Mouse (Mus musculus) gastrocnemius, adult 8-10 months (tissue): Measurements from ENCODE around the gene Fastkd2. TPM values are rescaled to one million over a fixed set of nuclear protein-coding genes. Genes with fewer than 3 reads are reported as not detected.

Experiments used
- DNase-seq, 2 experiments: peaks; one replicate each; pipeline ENCODE4 v3.0.0; 2022; ENCODE audit warnings: low spot score in 2 of 2
- total RNA-seq, 4 experiments: library from RNA; stranded (reverse); gene quantifications; 2 replicates each; pipeline ENCODE4 v1.2.4; 2022

Fastkd2 gene
- total RNA-seq: 10 to 100 TPM; 18.5 to 29.8 (median 24.9) TPM

DNA sequence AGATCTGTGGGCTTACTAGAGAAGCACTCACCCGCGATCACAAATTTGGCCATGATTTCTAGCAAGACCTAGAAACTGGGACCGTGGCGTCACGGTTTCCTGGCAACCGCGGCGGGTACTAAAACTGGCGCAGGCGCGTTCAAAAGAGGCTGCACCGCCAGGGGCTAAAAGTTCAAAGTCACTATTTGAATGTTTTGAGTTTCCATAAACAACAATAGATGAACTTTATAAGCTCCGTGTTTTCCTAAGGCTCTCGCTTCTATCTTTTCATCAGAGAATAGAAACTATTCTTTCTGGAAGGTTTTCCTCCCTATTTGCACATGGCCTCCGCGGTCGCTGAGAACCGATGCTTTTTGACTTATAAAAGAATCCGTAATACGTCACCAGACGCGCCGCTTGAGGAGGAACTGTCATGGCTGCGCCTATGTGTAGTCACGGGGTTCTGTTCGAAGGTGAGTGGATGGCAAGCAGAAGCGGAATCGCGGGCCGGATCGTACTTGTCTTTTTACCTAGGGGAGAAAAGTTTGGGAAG, at the start of gene Fastkd2, which contains the start of gene Mdh1b:
Gene Fastkd2, plus strand, starts transcription at position 375 of the 532 bp plus-strand sequence.
Gene Mdh1b, minus strand, starts transcription at position 79 of the 532 bp plus-strand sequence.
- peak; percentile 76 for DNase-seq

DNA sequence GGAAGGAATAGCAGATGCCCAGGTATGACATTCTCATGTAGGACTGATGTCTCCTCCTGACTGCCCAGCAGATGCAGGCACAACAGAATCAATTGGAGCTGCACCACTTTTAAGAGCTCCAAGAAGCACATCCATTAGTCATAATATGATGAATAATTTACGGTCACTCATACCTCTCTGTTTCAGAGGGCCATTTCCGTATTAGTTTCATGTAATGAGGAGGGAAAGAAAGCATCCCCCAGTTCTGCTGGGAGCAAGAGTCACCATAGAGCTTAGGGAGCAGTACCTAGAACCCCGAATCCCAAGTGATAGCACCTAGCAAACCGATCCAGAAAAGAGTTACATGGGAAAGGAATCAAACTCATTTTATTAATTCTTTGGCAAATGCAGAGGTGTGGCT, 43.6 kb upstream of the Fastkd2 start, which contains the start of gene Dytn:
Gene Dytn, minus strand, starts transcription at position 101 of the 400 bp plus-strand sequence.
- no peak for DNase-seq

DNA sequence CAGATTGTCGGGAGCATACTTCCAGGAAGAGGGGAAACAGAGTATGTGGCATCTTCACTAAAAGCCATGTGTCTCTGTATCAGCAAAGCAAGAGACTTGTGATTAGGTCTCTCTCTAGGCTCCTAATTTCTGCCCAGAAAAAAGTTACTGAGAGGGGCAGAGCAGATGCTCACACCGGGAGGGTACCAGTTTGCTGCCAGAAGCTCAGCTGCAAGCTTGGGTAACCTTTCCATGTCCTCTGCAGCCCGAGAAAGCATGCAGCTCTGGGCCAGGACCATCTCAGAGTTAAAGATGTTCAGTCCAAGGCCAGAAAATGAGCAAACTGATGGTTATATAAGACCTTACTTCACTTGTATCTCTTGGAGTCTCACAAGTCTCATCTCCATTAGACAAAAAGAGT, 33.6 kb upstream of the Fastkd2 start:
- DNase-seq: no peak

DNA sequence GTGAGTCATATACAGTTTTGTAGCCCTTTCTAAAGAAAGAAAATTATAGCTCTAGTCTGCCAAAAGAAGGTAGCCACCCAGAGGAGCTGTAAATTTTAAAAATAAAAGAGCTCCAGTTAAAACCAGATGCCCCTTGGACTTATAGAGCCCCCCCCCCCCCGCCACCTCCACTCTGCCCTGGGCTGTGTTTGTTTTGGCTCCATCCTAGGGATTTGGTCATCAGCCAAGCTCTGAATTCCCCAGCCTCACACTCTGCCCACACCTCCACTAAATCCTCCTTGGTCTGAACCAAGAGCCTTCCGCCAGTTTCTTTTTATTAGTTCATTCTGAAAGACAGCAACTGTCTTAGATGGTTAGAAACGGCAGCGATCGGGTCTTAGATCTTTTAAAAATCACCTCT, 24.7 kb upstream of the Fastkd2 start:
- DNase-seq: no peak

DNA sequence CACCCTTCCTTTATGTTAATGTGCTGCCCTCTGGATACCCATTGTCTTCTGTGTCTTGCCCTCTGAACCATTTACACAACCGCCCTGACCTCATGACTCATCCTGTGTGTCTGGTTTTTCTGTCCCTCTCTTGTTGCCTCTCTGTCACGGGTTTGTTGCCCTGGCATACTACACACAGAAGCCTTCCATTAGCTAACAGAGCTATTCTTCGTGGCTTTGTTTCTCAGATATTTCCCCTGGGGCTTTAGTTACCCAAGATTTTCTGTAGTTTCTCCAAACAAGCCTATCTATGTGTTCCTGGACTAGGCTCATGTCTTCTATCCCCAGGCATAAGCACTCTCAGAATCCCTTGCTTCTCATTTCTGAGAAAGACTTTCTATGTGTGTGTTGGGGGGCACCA, 21.5 kb upstream of the Fastkd2 start:
- DNase-seq: no peak

DNA sequence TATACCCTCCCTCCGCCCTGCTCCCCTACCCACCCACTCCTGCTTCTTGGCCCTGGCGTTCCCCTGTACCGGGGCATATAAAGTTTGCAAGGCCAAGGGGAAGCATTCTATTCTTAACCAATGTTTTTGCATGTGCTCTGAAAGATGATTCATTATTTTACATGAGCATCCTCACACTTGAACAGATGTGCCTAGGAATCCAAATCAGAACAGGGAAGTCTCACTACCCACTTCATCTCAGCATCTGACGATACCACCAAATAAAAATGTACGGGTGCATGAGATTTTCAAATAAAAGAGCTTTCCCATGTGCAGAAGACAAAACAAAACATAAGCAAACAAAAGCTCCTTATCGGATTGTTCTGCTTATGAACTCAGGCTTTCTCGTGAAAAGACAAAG, 10.3 kb upstream of the Fastkd2 start:
- no peak for DNase-seq

DNA sequence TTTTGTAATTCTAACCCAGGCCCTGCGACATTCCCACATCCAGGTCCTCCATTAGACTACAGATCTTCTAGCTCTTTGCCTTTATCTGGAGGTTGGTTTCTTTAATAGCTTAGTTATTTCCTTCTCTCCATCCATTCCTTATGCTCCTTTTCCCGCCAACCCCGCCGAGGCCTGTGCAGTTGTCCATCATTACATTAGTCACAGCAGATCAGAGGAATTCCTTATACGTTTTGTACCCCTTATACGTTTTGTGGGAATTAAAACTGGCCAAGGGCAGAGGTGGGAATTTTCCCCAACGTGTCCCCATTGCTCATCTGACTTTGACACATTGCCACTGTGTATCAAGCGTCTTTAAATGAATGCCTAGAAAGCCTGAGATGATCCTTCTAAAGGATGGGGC, 618 bp upstream of the Fastkd2 start:
- DNase-seq: no peak

DNA sequence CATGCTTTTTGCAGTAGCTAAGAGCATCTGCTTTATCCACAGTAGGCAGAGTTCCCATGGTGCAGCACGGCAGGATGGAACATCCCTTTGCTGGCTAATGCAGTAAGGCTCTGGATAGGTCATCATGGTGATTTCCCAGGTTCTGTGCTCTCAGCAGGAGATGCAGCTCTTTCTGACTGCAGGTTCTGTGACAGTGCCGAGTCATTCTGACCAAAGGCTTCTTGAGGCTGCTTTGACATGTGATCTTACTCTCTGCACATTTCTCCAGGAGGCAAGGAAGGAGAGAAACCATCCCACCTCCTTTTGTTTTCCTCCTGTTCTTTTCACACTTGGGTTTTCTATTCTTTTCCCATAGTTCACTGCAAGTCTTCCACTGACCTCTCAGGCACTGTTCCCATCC, 25.6 kb downstream of the Fastkd2 start:
- DNase-seq: no peak

DNA sequence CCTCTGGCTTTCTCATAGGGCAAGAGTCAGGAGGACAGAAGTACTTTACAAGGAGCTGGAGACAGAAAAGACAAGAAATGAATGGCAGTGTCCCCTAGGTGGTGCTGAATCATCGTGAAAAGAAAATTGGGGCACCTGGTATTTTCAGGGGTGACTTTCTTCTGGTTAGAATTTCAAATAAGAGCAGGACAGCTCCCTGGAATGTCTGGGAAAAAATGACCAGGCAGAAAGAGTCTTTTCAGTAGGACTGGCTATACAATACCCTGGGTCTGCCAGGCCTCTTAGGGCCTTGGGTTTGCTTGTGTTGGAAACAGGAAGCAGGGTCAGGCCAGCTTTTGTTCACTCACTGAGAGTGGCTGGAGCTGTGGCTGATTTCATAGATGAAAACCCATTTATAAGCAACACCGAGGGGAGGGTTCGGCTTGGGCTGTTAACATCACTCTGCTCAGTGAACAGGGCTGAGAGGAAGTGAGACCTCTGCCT, 32.8 kb downstream of the Fastkd2 start:
- DNase-seq: no peak

DNA sequence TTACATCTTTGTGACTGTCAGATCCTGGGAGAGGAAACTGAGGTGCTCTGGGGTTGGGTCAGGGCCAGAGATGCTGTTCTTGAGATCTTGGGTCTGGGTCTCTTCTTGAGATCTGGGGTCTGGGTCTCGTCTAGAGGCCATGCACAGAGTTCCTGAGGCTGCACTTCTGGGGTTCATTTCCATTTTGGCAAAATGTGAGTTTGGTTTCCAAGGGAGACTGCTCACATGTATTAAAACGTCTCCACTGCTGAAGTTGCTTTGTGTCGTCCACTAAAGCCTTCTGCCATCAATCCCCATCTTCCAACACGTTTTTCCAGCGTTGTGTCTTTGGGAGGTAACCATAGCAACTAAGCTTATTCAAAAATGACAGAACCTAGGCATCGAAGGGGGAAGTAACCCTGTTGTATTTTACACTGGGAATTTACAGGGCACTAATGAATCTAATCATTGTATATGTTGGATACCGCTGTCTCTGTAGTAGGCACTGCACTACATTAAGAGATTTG, 33.5 kb downstream of the Fastkd2 start:
- DNase-seq: no peak

DNA sequence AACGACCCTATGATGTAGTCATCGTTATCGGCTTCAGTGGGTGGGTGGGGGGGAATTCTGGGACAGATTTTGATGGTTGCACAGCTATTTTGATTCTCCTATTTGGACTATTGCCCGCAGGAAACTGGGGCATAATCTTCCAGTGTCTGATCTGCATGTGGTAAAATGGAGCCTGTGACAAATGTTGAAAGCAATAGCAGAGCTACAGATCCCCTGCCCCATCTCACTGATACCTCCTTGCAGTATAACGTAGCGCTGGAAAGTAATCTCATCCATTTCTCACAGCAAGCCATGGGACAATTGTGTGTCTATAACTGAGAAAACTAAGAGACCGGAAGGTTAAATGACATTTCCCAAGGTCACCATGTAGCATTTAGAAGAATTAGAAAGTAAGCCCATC, 34.0 kb downstream of the Fastkd2 start:
- DNase-seq: no peak

DNA sequence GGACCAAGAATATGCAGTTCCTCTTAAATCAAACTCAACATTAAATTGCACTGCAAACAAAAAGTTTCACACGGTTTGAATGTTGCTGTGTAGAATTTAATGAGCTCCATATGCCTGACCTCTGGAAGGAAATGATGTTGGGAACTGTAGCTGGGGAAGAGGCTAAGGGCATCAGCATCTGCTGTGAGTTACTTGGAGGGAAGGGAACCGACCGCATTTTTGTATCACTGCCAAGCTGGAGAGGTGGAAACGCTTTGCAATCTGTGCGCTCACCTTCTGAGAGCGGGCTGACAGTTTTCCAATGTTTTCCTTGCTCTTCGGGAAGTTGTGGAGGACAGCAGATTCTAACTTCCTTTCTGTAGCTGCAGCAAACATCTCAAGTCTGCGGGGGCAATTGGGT, 37.7 kb downstream of the Fastkd2 start:
- no peak for DNase-seq

DNA sequence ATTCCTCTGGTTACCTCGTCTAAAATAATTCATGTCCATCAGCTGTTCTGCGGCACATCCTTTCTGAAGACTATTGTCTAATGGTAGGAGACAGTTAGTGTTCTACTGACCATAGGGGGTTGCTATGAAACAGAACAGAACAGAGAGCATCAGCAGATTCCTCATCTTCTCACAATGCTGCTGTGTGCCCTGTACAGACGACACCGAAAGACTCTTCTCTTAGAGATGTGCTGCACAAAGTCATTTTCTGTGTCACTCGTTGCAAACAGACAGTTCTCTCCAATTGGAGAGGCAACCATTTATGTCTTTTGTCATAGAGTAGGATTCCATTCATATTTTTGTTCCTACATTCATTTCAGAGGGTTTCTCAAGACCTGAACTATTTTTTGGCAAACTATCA, 38.8 kb downstream of the Fastkd2 start, which contains the start of gene 4933402D24Rik:
Gene 4933402D24Rik, minus strand, starts transcription at position 101 of the 400 bp plus-strand sequence.
- no peak for DNase-seq

DNA sequence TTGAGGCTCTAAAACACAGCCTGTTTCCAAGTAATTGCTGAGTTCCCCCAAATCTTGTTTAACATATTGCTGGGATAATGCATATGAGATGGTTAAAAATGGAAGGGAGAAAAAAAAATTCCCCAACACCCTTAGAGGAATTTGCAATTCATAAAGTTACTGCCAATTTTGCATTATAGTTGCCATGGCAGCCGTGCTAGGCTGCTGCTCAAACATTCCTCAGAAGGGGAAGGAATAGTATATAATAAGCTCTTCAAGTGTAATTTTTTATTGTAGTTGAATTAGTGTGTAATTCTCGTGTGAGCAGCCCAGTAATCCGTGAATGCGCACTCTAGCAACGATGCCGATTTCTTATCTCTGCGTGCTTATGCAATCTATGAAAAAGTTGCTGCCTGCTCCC, 39.9 kb downstream of the Fastkd2 start:
- no peak for DNase-seq

DNA sequence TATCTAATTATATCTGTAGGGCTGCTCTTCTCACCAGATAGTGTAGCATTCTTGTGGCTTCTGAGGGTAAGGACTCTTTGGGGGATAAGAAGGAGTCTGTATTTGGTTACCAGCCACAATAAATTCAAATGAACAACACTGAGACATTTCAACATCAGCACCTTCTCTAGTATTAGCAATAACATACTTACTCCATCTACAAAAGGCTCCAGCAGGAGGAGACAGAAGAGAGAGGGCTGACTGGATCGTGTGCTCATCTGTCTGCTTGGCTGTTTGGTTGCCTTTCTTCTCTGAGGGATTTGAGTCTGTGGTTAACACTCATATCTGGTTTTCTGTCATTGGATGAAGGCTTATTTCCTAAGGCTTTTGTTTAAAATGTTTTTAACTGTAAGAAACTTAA, 46.0 kb downstream of the Fastkd2 start:
- no peak for DNase-seq

DNA sequence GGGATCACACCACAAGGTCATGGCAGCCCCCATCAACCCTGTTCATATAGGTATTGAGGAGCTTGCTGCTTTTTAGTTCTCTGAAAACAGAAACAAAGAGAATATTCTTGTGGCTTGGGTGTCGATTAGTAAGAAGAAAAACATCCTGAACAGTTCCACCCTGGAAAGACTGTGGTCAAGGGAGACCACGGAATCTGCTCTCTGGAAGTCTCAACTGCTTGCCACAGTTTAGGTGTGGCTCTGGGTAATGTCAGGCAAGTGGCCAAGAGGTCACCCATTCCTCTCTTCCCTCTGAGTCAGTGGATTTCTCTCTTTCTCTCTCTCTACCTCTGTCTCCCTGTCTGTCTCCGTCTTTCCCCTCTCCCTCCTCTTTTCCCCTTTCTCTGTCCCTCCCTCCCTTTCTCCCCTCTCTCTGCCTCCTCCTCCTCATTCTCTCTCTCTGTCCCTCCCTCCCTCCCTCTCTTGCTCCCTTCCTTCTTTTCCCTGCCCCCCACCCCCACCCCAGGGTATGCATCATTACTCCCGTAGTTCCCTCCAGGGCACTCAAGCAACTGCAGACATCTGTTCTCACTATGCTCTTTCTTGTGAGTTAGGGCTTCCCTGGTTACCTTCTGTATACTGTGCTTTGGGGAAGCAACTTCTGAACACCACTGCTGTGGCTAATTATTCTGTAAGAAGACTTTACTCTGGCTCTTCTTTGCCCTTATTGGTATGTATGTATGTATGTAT, 46.7 kb downstream of the Fastkd2 start:
- DNase-seq: no peak

DNA sequence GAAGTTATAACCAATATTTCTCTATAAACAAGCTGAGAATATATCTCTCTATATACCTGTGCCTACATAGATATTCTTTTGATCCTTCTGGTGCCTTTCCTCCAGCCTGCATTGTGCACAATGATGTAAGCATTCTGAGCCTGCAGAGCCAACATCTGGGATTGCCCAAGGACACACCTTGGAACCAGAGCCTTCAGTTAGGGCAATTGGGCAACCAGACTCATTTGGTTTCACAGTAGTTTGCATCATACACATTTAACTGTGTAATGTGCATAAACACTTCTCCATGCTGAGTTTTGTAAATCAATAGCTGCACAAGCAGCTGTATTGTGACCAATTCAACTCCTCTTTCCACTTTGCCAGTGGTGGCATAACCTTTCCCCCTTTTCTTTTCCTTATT, 63.9 kb downstream of the Fastkd2 start:
- DNase-seq: no peak

Other genes with a start within 250 kb of the Fastkd2 start
- not detected for gene Gm39653, start 114.6 kb upstream of the Fastkd2 start, total RNA-seq
- not detected for gene Dytn, start 43.7 kb upstream of the Fastkd2 start, total RNA-seq
- gene Mdh1b, start 296 bp upstream of the Fastkd2 start, total RNA-seq: not detected
- not detected for gene 4933402D24Rik, start 38.7 kb downstream of the Fastkd2 start, total RNA-seq